20 mouse cellular contexts compared by ENCODE assay signal in the genomic region with DNA sequence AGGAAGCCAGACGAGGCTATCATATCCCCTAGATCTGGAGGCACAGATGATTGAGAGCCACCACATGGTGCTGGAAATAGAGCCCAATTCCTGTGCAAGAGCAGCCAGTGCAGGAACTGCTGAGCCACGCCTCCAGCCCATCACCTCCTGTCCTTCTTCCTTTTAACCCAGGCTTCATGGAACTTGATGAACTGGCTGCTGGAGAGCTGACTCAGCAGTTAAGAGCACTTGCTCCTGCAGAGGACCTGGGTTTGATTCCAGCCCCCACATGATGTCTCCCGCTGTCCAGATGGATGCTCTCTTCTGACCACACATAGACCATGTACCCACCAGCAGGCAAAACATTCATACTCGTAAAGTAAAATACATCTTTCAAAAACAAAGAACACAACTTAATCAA.
"Had no signal": no experiment of that assay in that cellular context is flagged by ENCODE, and none has a peak within 500 bp of the region (broad histone marks: within the 10 kb centered on the region; RNA-seq: fewer than 3 reads in every experiment).

No protein-coding gene starts in this region.

- H3K4me3 ChIP-seq: liver, embryonic 15.5 days; midbrain, embryonic 10.5 days; midbrain, embryonic 12.5 days; myocyte; neural tube, embryonic 13.5 days; neural tube, embryonic 15.5 days had no signal

- H3K9ac ChIP-seq: liver, embryonic 15.5 days; lung, embryonic 14.5 days; midbrain, embryonic 12.5 days; neural tube, embryonic 13.5 days; neural tube, embryonic 15.5 days had no signal

- ATAC-seq: midbrain, embryonic 16.5 days had no signal

- DNase-seq: lung, adult 18-20 months; lung, embryonic 14.5 days; lung, postnatal 10 days; lung, postnatal 4 days; midbrain, embryonic 14.5 days; retina, postnatal 1 day; right cerebral cortex, adult 18-20 months; right cerebral cortex, postnatal 25 days; right cerebral cortex, postnatal 4 days; spleen, adult 18-20 months; thymus, adult 2 months; thymus, postnatal 25 days; thymus, postnatal 4 days had no signal

- H3K36me3 ChIP-seq: liver, embryonic 15.5 days; midbrain, embryonic 10.5 days; midbrain, embryonic 12.5 days; neural tube, embryonic 13.5 days; neural tube, embryonic 15.5 days had no signal

- H3K4me1 ChIP-seq: liver, embryonic 15.5 days; midbrain, embryonic 10.5 days; midbrain, embryonic 12.5 days; neural tube, embryonic 13.5 days; neural tube, embryonic 15.5 days had no signal

- H3K27ac ChIP-seq: liver, embryonic 15.5 days; midbrain, embryonic 10.5 days; midbrain, embryonic 12.5 days; neural tube, embryonic 13.5 days; neural tube, embryonic 15.5 days had no signal

- H3K4me2 ChIP-seq: liver, embryonic 15.5 days; lung, embryonic 14.5 days; midbrain, embryonic 12.5 days; neural tube, embryonic 13.5 days; neural tube, embryonic 15.5 days had no signal

- H3K9me3 ChIP-seq: liver, embryonic 15.5 days; midbrain, embryonic 10.5 days; midbrain, embryonic 12.5 days; neural tube, embryonic 13.5 days; neural tube, embryonic 15.5 days had no signal

- H3K27me3 ChIP-seq: liver, embryonic 15.5 days; midbrain, embryonic 12.5 days; neural tube, embryonic 13.5 days; neural tube, embryonic 15.5 days had no signal
